Mouse (Mus musculus) forebrain, embryonic 15.5 days (tissue): ENCODE measurements at regions not wholly inside any gene's neighbourhood (a gene's known extent, or its start where the extent isn't known, plus 50 kb on each side); places are given as distances from the start of the nearest gene placed in this dataset.
A peak's percentile ranks its signal among the peaks of the same experiment; 100 is the strongest.

Experiments used
- ATAC-seq: fragments of 200-750 bp; cut with Nextera tagmentation; replicated peaks from 2 replicates; pipeline ENCODE4 v1.8.0; 2017; ENCODE audit warnings: mild to moderate bottlenecking, moderate TSS enrichment, moderate library complexity
- H3K27ac ChIP-seq: fragments of 300-500 bp; sonication (generic); replicated peaks from 2 replicates; pipeline ENCODE4 v1.5.1; 2015; ENCODE audit warnings: mild to moderate bottlenecking, inconsistent platforms
- H3K27me3 ChIP-seq: fragments of 300-500 bp; sonication (generic); 2 replicates; pipeline ENCODE4 v1.6.1; 2015; ENCODE audit warnings: inconsistent platforms
- H3K36me3 ChIP-seq: fragments of 300-500 bp; sonication (generic); 2 replicates; pipeline ENCODE4 v1.6.1; 2015; ENCODE audit warnings: mild to moderate bottlenecking, inconsistent platforms
- H3K4me1 ChIP-seq: fragments of 300-500 bp; sonication (generic); 2 replicates; pipeline ENCODE4 v1.6.1; 2015; ENCODE audit warnings: inconsistent platforms
- H3K4me2 ChIP-seq: fragments of 300-500 bp; sonication (generic); replicated peaks from 2 replicates; pipeline ENCODE4 v1.6.1; 2015; ENCODE audit warnings: mild to moderate bottlenecking, inconsistent platforms
- H3K4me3 ChIP-seq: fragments of 300-500 bp; sonication (generic); 2 replicates; pipeline ENCODE4 v1.5.1; 2015; ENCODE audit warnings: mild to moderate bottlenecking, inconsistent platforms
- H3K9ac ChIP-seq: fragments of 300-500 bp; sonication (generic); replicated peaks from 2 replicates; pipeline ENCODE4 v1.6.1; 2015; ENCODE audit warnings: mild to moderate bottlenecking, inconsistent platforms
- H3K9me3 ChIP-seq: fragments of 300-500 bp; sonication (generic); 2 replicates; pipeline ENCODE4 v1.6.1; 2016; ENCODE audit warnings: inconsistent platforms
- WGBS: fragments of 180-500 bp; shearing (Covaris S2); methylation state at CpG from one replicate; pipeline ENCODE4 v1.1.7; 2015; ENCODE audit warnings: mixed read lengths; 5-methylcytosine and 5-hydroxymethylcytosine counted together

DNA sequence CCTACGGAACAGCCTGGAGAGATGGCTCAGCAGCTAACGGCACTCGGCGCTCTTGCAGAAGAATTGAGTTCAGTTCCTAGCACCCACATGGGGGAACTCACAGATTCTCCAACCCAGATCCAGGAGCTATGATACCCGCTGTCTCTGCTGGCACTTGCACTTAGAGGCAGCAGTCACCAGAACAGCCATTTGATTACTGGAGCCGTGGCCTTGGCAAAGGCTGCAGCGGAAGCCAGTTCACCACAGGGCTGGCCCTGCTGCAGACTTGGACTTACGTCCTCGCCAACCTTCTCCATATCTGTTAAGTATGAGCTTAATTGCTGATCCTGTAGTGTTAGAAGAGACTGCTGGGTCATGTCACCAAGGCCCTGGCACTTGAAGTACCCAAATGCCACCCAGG, 72.7 kb upstream of the Calm2 start:
- no peak overlapping the region for H3K27ac ChIP-seq
- H3K4me2 ChIP-seq = no peak overlapping the region
- H3K27me3 ChIP-seq = no peaks in the 10 kb centered on the region
- no peak overlapping the region for H3K9ac ChIP-seq
- H3K4me3 ChIP-seq = no peak overlapping the region
- no peaks in the 10 kb centered on the region for H3K36me3 ChIP-seq
- 92% methylated on average over 9 of the region's 9 CpGs for WGBS
- no peak for ATAC-seq
- H3K9me3 ChIP-seq = no peaks in the 10 kb centered on the region
- H3K4me1 ChIP-seq = peaks cover 19% of the 10 kb centered on the region

DNA sequence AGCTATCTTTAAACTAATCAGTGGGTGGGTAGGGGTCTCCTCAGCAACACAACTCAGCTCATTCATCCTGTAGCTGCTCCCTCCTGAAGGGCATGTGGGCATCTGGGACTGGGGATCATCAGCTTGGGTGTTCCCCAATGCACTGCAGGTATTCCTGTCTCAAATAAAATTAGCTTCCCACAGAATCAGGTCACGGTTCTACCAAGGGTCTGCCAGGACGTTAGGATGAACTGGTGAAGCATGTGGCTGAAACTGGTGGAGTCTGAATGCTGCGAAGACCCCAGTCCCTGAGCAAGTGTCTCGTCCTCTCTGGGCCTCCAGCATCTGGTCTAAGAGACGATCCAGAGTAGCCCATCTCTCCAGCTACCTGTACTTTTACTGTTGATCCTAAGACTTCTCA, 74.1 kb upstream of the Calm2 start:
- Histone ChIP-seq H3K36me3 (no peaks in the 10 kb centered on the region), H3K4me2 (no peak overlapping the region), H3K4me3 (no peak overlapping the region), H3K27ac (no peak overlapping the region), H3K9me3 (no peaks in the 10 kb centered on the region), H3K4me1 (peaks cover 19% of the 10 kb centered on the region), H3K27me3 (no peaks in the 10 kb centered on the region), H3K9ac (no peak overlapping the region)
- no peak for ATAC-seq
- 92% methylated on average over 5 of the region's 5 CpGs for WGBS

DNA sequence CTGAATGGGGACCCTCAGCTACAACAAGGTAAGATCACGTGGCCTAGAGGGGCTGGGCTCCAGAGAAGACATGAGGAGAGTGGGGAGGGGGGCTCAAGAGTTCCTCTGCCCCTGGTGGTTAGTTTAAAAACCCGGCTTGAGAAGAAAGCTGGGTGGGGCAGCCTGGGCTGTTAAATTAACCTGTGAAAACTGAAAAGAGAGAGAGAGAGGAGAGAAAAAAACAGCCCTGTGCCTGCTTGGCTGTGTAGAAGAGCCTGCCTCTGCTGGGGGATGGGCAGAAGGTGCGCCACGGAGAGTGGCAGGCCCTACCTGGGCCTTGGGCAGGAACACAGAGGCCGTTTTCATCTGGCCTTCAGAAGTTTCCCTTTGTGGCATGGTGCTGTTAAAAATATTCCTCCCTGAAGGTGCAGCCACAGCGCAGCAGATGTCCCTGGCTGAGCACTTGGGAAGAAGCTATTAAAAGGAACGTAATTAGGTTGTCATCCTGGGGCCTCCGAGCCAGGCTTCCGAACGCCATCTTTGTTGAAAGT, 75.0 kb upstream of the Calm2 start:
- Histone ChIP-seq H3K4me3 (no peak overlapping the region), H3K27ac (peak overlapping the region; percentile 65), H3K4me2 (no peak overlapping the region), H3K9me3 (no peaks in the 10 kb centered on the region), H3K27me3 (no peaks in the 10 kb centered on the region), H3K9ac (no peak overlapping the region), H3K36me3 (no peaks in the 10 kb centered on the region), H3K4me1 (peaks cover 19% of the 10 kb centered on the region)
- 22% methylated on average over 10 of the region's 10 CpGs for WGBS
- peak; percentile 70 for ATAC-seq

DNA sequence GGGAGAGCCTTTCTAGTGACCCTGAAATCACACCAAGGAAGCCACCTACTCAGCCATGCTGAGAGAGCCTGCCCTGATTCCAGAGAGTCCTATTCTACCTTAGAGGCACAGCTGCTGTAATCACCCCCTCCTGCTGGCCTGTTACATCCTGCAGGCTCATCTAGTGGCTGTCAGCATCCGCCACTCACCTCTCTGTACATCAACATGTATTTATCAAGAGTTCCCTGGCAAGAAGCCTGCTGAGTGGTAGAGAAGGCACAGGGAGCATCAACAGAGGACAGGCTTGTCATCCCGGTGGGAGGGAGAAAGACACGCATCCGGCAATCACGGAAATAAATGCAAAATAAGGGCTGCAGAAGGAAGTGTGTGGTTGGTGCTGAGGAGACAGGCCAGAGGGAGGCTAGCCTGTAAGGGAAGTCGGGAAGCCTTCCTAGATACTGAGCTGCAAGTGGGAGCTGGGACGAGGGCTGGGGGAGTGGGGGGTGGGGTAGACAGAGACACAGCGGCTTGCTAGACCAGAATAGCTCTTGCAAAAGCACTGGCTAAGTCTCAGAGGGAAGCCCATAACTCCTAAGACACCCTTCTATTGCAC, 75.9 kb upstream of the Calm2 start:
- H3K27ac ChIP-seq = peak overlapping the region; percentile 65
- no peaks in the 10 kb centered on the region for H3K9me3 ChIP-seq
- peaks cover 19% of the 10 kb centered on the region for H3K4me1 ChIP-seq
- no peak overlapping the region for H3K4me3 ChIP-seq
- H3K36me3 ChIP-seq = no peaks in the 10 kb centered on the region
- no peak overlapping the region for H3K9ac ChIP-seq
- 15% methylated on average over 8 of the region's 8 CpGs for WGBS
- no peaks in the 10 kb centered on the region for H3K27me3 ChIP-seq
- ATAC-seq = peak; percentile 62
- H3K4me2 ChIP-seq = no peak overlapping the region

DNA sequence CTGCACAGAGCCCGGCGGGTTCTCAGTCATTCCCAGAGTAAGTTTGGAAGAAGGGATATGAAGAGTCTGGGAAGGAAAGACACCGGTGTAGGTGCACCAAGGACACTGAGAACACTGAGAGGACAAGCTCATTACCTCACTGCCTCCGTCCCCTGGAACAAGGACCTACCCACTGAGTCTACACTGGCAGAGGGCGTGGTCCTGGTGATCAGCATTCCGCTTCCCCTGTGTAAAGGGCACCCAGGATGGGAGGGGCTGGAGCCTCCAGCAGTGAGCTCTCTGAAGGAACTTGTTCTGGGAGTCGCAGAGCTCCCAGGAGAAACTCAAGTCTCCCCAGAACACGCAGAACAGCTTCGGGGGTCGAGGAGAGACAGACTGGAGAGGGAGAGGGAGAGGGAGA, 76.9 kb upstream of the Calm2 start:
- no peak for ATAC-seq
- Histone ChIP-seq H3K9me3 (no peaks in the 10 kb centered on the region), H3K36me3 (no peaks in the 10 kb centered on the region), H3K4me3 (no peak overlapping the region), H3K4me1 (peaks cover 19% of the 10 kb centered on the region), H3K27ac (no peak overlapping the region), H3K27me3 (no peaks in the 10 kb centered on the region), H3K4me2 (no peak overlapping the region), H3K9ac (no peak overlapping the region)
- 55% methylated on average over 10 of the region's 10 CpGs for WGBS

DNA sequence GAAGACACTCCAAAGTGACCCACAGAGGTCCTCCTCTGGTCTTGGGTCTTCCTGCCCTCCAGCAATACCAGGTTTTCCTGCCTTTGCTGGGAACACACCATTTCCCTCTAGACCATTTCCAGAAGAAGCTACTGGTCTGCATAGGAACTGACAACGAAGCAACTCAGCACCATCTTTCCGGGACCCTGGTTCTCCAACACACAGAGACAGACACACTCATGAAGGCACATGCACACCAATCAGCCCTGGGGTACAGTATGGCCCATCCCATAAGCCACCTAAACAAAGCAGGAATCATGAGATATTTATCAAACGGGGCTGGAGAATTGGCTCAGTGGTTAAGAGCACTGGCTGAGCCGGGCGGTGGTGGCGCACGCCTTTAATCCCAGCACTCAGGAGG, 80.4 kb upstream of the Calm2 start:
- peaks cover 35% of the 10 kb centered on the region for H3K4me1 ChIP-seq
- WGBS = 98% methylated on average over 7 of the region's 7 CpGs
- no peak overlapping the region for H3K27ac ChIP-seq
- no peaks in the 10 kb centered on the region for H3K27me3 ChIP-seq
- no peak overlapping the region for H3K9ac ChIP-seq
- H3K4me2 ChIP-seq = no peak overlapping the region
- H3K36me3 ChIP-seq = no peaks in the 10 kb centered on the region
- H3K9me3 ChIP-seq = no peaks in the 10 kb centered on the region
- no peak for ATAC-seq
- H3K4me3 ChIP-seq = no peak overlapping the region

DNA sequence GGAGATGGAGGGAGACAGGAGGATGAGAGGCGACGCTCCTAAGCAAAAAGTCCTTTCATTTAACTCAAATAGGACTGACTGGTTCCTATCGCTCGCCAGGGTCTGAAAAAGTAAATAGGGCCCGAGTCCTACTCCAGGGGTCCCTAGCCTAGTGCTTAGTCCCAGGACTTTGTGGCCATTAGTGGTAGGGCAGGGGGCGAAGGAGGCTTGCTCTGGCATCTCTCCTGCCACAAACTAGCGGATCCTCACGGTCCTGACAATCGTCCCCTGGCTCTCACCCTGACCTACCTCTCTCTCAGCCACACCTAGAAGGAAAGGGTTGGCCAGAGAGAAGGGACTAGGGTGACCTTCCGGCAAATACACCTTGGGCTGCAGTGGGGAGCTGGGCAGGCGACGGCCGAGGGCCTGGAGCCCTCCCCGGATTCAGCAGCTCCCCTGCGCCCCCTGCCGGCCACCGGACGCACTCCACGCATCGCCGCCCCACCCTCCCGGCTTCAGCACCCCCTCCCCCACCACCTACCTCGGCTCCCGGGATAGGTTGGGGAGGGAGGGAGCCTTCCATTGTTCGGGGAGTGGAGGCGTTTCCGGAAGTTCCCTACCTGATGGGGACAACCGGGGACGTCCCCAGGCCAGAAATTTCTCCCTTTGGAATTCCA, 83.6 kb upstream of the Calm2 start:
- Histone ChIP-seq H3K4me3 (peak overlapping the region; percentile 52), H3K4me1 (peaks cover 32% of the 10 kb centered on the region), H3K27me3 (no peaks in the 10 kb centered on the region), H3K36me3 (no peaks in the 10 kb centered on the region), H3K4me2 (peak overlapping the region; percentile 64), H3K9me3 (no peaks in the 10 kb centered on the region), H3K27ac (0 out of 2 replicates have a peak overlapping the region, but pooled peaks have one; percentile 7), H3K9ac (peak overlapping the region; percentile 46)
- ATAC-seq = peak; percentile 89
- WGBS = 12% methylated on average over 28 of the region's 29 CpGs

DNA sequence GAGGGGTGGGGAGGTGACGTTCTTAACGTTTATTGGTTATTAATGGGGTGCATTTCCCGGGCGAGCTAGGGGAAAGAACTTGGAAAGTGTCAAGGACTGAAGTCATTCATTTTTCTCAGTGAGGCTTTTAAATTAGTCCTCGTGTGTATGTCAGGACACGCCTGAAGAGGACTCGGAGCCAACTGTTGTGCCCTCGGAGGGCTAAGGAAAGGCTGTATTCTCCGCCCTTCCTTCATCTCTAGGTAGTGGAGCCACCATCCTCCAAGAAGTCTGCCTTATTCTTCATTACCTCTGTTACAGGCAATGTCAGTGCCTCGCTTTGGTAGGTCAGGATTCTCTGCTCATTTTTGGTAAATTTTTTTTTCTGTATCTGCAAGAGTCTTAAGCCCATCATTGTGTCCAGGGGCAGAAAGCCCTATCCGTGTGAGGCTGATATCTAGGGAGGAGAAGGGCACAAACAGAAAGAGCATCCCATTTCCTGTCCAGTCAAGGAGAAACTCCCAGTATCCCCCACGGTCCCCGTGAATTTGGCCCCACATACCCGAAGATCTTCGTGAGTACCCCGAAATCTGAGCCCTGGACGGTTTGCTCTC, 84.2 kb upstream of the Calm2 start:
- peak overlapping the region; percentile 46 for H3K9ac ChIP-seq
- ATAC-seq = peak; percentile 37
- no peaks in the 10 kb centered on the region for H3K36me3 ChIP-seq
- H3K4me2 ChIP-seq = peak overlapping the region; percentile 64
- H3K4me3 ChIP-seq = peak overlapping the region; percentile 52
- peaks cover 32% of the 10 kb centered on the region for H3K4me1 ChIP-seq
- H3K9me3 ChIP-seq = no peaks in the 10 kb centered on the region
- 0 out of 2 replicates have a peak overlapping the region, but pooled peaks have one; percentile 2 for H3K27ac ChIP-seq
- WGBS = under 1% methylated on average over 17 of the region's 17 CpGs
- no peaks in the 10 kb centered on the region for H3K27me3 ChIP-seq

DNA sequence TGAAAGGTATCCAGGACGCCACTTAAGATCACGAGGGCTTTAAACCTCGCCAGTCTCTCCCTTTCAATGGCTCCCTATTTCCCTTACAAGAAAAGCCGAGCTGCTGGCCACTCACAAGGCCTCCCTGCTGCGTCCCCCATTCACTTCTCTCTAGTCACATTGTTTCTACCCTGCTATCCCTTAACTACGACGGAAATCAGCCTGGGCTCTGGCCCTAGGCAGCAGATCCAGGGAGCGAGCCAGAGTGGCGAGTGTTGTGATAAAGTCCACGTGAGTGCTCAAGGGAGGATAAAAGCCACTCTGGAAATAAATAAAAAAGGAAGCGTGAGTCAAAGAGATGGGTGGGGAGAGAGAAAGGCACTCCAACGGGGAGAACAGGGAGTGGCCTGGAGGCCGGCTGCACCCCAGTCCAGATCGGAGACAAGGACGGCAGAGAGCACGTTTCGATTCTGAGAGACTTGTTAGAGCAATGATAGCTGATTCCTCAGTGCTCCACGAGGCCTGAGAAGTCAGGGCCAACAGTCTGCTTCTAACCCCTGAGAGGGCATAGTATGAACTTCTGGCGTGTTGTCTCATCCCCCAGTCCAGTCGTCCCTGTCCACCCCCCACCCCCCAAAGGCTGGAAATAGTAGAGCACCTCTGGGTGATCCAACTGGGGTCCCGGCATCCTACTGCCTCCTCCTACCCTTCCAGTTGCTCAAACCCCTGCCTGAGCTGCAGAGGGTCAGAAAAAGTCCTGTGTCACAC, 84.8 kb upstream of the Calm2 start:
- 2% methylated on average over 21 of the region's 21 CpGs for WGBS
- Histone ChIP-seq H3K36me3 (no peaks in the 10 kb centered on the region), H3K4me1 (peaks cover 32% of the 10 kb centered on the region), H3K9me3 (no peaks in the 10 kb centered on the region), H3K27me3 (no peaks in the 10 kb centered on the region), H3K9ac (0 out of 2 replicates have a peak overlapping the region, but pooled peaks have one; percentile 46), H3K4me2 (peak overlapping the region; percentile 64), H3K27ac (no peak overlapping the region), H3K4me3 (peak overlapping the region; percentile 52)
- 0 out of 2 replicates have a peak, but pooled peaks have one; percentile 27 for ATAC-seq

DNA sequence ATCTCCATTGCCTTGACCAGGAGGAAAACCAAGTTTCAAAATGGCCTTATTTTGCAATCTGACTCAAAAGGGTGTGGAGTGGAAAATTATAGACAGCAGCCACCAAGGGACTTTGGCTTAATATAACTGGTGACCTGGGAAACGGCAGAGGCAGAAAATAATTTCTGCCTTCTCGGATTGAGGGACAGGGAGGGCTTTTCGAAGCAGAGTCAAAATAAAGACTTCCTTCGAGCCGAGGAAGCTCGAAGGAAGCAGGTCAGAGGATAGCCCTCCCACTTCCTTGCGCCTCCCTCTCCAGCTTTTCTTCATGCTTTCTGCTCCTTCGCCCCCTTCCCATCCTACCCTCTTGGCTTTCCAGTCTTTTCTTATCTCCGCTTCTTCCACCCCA, 85.4 kb upstream of the Calm2 start:
- Histone ChIP-seq H3K9ac (0 out of 2 replicates have a peak overlapping the region, but pooled peaks have one; percentile 2), H3K27ac (no peak overlapping the region), H3K4me2 (peak overlapping the region; percentile 64), H3K27me3 (no peaks in the 10 kb centered on the region), H3K9me3 (no peaks in the 10 kb centered on the region), H3K36me3 (no peaks in the 10 kb centered on the region), H3K4me3 (no peak overlapping the region), H3K4me1 (peaks cover 32% of the 10 kb centered on the region)
- WGBS = 9% methylated on average over 9 of the region's 9 CpGs
- ATAC-seq = no peak

DNA sequence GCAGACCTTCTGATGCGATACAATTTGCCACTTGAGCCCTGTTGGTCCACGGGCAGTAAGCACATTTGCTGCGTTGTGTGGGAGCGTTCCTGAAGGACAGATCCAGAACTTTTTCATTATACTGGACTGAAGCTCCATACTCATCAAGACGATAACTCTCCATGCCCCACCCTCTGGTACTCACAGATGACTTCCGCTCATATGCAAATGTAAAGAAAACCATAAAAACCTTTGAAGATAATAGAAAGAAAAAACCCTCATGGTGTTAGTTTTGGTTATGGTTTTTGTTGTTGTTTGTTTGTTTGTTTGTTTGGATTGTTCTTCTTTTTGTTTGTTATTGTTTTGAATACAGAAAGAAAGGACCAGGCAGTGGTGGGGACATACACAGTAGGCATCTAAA, 86.0 kb upstream of the Calm2 start:
- ATAC-seq = no peak
- WGBS = 43% methylated on average over 6 of the region's 6 CpGs
- H3K27me3 ChIP-seq = no peaks in the 10 kb centered on the region
- no peaks in the 10 kb centered on the region for H3K9me3 ChIP-seq
- H3K4me1 ChIP-seq = peaks cover 32% of the 10 kb centered on the region
- no peak overlapping the region for H3K27ac ChIP-seq
- no peak overlapping the region for H3K9ac ChIP-seq
- H3K4me3 ChIP-seq = no peak overlapping the region
- H3K4me2 ChIP-seq = peak overlapping the region; percentile 64
- no peaks in the 10 kb centered on the region for H3K36me3 ChIP-seq

DNA sequence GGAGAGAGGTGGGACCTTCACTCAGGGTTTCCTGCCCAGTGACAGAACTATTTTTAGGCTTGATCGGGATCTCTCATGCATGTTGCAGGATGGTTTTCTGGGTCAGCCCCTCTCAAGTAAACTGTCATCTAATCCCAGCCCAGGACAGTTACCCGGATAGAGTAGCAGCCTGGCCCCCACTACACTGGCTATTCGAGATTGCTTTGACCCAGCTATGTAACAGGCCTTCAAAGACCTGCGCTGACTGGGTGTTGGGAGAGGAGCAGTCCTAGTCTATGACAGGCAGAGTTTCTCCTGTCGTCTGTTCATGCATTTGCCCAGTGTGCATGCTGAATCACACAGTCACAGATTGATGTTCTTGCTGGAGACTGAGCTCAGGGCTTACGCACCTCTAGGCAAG, 86.2 kb upstream of the Epcam start:
- H3K9ac ChIP-seq = no peak overlapping the region
- no peaks in the 10 kb centered on the region for H3K27me3 ChIP-seq
- H3K36me3 ChIP-seq = no peaks in the 10 kb centered on the region
- no peak overlapping the region for H3K27ac ChIP-seq
- H3K4me2 ChIP-seq = no peak overlapping the region
- no peak overlapping the region for H3K4me3 ChIP-seq
- ATAC-seq = no peak
- H3K9me3 ChIP-seq = no peaks in the 10 kb centered on the region
- H3K4me1 ChIP-seq = no peaks in the 10 kb centered on the region
- WGBS = 82% methylated on average over 6 of the region's 6 CpGs
